Mouse (Mus musculus): ENCODE data around the gene Pcgf1. TPM values are rescaled to one million over a fixed set of nuclear protein-coding genes. Genes with fewer than 3 reads are reported as not detected.

The Pcgf1 gene
- total and polyA plus RNA-seq, 2 experiments from 2014 or later, result 16.1 to 30.7 TPM

- H3K4me3 ChIP-seq (ENCODE audit: low read depth, low read length), result no peak within 1 kb of the TSS
- no peak for TF ChIP-seq CTCF (IDR thresholded peaks at IDR 0.05; ENCODE audit: low read depth)
- H3K36me3 ChIP-seq (ENCODE audit: insufficient read depth), result peaks cover 4% of the 10 kb centered on the region; the same call in 1 of the 2 replicates
- H3K4me2 ChIP-seq (ENCODE audit: low read depth), result no peak within 1 kb of the TSS
- peaks cover 56% of the 10 kb centered on the region for H3K27me3 ChIP-seq (ENCODE audit: insufficient read depth, low read length)
- ATAC-seq, result no peak
- H3K4me1 ChIP-seq (ENCODE audit: insufficient read depth), result no peaks in the 10 kb centered on the region
- no peak within 1 kb of the TSS for H3K9ac ChIP-seq
- DNase-seq, result no peak
- no peaks in the 10 kb centered on the region for H3K9me3 ChIP-seq (ENCODE audit: low read length)
- 5% methylated on average over 42 of the region's 42 CpGs for WGBS
- no peak within 1 kb of the TSS for H3K27ac ChIP-seq (ENCODE audit: low read depth, low read length)
Measured at GRCm38 (mm10) chr6:83086121-83087035, 8.7 kb downstream of the Pcgf1 start, which contains the start of gene Lbx2. Lbx2 (plus strand) TSS chr6:83086367.

GRCm38 (mm10) chr6:83087205-83087925 lies 9.7 kb downstream of the Pcgf1 start:
- Histone ChIP-seq H3K4me1 (ENCODE audit: insufficient read depth) (no peaks in the 10 kb centered on the region), H3K27ac (ENCODE audit: low read depth, low read length) (no peak overlapping the region), H3K9ac (no peak overlapping the region), H3K4me2 (ENCODE audit: low read depth) (peak overlapping the region; percentile 23; the same call in 1 of the 2 replicates), H3K4me3 (ENCODE audit: low read depth, low read length) (no peak overlapping the region), H3K27me3 (ENCODE audit: insufficient read depth, low read length) (peaks cover 56% of the 10 kb centered on the region), H3K9me3 (ENCODE audit: low read length) (no peaks in the 10 kb centered on the region), H3K36me3 (ENCODE audit: insufficient read depth) (no peaks in the 10 kb centered on the region)
- 1% methylated on average over 47 of the region's 47 CpGs for WGBS
- DNase-seq, result no peak
- TF ChIP-seq CTCF (IDR thresholded peaks at IDR 0.05; ENCODE audit: low read depth), result no peak
- no peak for ATAC-seq

- H3K27ac ChIP-seq (ENCODE audit: low read depth, low read length), result no peak overlapping the region
- TF ChIP-seq CTCF (IDR thresholded peaks at IDR 0.05; ENCODE audit: low read depth), result no peak
- H3K4me3 ChIP-seq (ENCODE audit: low read depth, low read length), result no peak overlapping the region
- no peak overlapping the region for H3K9ac ChIP-seq
- H3K36me3 ChIP-seq (ENCODE audit: insufficient read depth), result no peaks in the 10 kb centered on the region
- no peaks in the 10 kb centered on the region for H3K4me1 ChIP-seq (ENCODE audit: insufficient read depth)
- no peak for ATAC-seq
- 7% methylated on average over 9 of the region's 9 CpGs for WGBS
- no peaks in the 10 kb centered on the region for H3K9me3 ChIP-seq (ENCODE audit: low read length)
- peak overlapping the region; percentile 23; the same call in 1 of the 2 replicates for H3K4me2 ChIP-seq (ENCODE audit: low read depth)
- DNase-seq, result no peak
- peaks cover 56% of the 10 kb centered on the region for H3K27me3 ChIP-seq (ENCODE audit: insufficient read depth, low read length)
Measured at GRCm38 (mm10) chr6:83087926-83088260, 10.2 kb downstream of the Pcgf1 start.

GRCm38 (mm10) chr6:83092416-83093127 lies 14.9 kb downstream of the Pcgf1 start:
- no peak for ATAC-seq
- H3K4me2 ChIP-seq (ENCODE audit: low read depth), result no peak overlapping the region

GRCm38 (mm10) chr6:83095968-83096367 lies 18.3 kb downstream of the Pcgf1 start:
- Histone ChIP-seq H3K9me3 (ENCODE audit: low read length) (no peaks in the 10 kb centered on the region), H3K9ac (no peak overlapping the region), H3K4me3 (ENCODE audit: low read depth, low read length) (no peak overlapping the region), H3K4me1 (ENCODE audit: insufficient read depth) (no peaks in the 10 kb centered on the region), H3K36me3 (ENCODE audit: insufficient read depth) (no peaks in the 10 kb centered on the region), H3K4me2 (ENCODE audit: low read depth) (no peak overlapping the region), H3K27me3 (ENCODE audit: insufficient read depth, low read length) (no peaks in the 10 kb centered on the region; the same call in 1 of the 2 replicates), H3K27ac (ENCODE audit: low read depth, low read length) (no peak overlapping the region)
- WGBS, result 37% methylated on average over 6 of the region's 6 CpGs
- ATAC-seq (no peak), DNase-seq (no peak)
- no peak for TF ChIP-seq CTCF (IDR thresholded peaks at IDR 0.05; ENCODE audit: low read depth)

More at GRCm38 (mm10) chr6:83092416-83093127, 14.9 kb downstream of the Pcgf1 start:
- 48% methylated on average over 6 of the region's 6 CpGs for whole genome bisulfite sequencing
- no peak for TF ChIP-seq CTCF (IDR thresholded peaks at IDR 0.05; ENCODE audit: low read depth)
- Histone ChIP-seq H3K36me3 (ENCODE audit: insufficient read depth) (no peaks in the 10 kb centered on the region), H3K4me1 (ENCODE audit: insufficient read depth) (no peaks in the 10 kb centered on the region), H3K9ac (no peak overlapping the region), H3K9me3 (ENCODE audit: low read length) (no peaks in the 10 kb centered on the region), H3K27ac (ENCODE audit: low read depth, low read length) (no peak overlapping the region), H3K27me3 (ENCODE audit: insufficient read depth, low read length) (peaks cover 26% of the 10 kb centered on the region), H3K4me3 (ENCODE audit: low read depth, low read length) (no peak overlapping the region)
- no peak for DNase-seq

GRCm38 (mm10) chr6:83098411-83098810 lies 20.7 kb downstream of the Pcgf1 start:
- ATAC-seq, result no peak
- no peak for TF ChIP-seq CTCF (IDR thresholded peaks at IDR 0.05; ENCODE audit: low read depth)
- H3K9me3 ChIP-seq (ENCODE audit: low read length), result no peaks in the 10 kb centered on the region
- H3K4me2 ChIP-seq (ENCODE audit: low read depth), result no peak overlapping the region
- no peak overlapping the region for H3K27ac ChIP-seq (ENCODE audit: low read depth, low read length)
- 78% methylated on average over 2 of the region's 2 CpGs for WGBS
- H3K36me3 ChIP-seq (ENCODE audit: insufficient read depth), result no peaks in the 10 kb centered on the region
- DNase-seq, result no peak
- H3K4me3 ChIP-seq (ENCODE audit: low read depth, low read length), result no peak overlapping the region
- H3K27me3 ChIP-seq (ENCODE audit: insufficient read depth, low read length), result no peaks in the 10 kb centered on the region
- no peak overlapping the region for H3K9ac ChIP-seq
- peaks cover 8% of the 10 kb centered on the region; the same call in 1 of the 2 replicates for H3K4me1 ChIP-seq (ENCODE audit: insufficient read depth)
